Mouse (Mus musculus): ENCODE data around the gene Arl6ip4. TPM values are rescaled to one million over a fixed set of nuclear protein-coding genes. Genes with fewer than 3 reads are reported as not detected.

Arl6ip4 gene
- polyA plus RNA-seq, 1 experiment = 28.2 TPM

GRCm38 (mm10) chr5:124159453-124159852, 43.6 kb downstream of the Arl6ip4 start:
- Histone ChIP-seq H3K27ac (ENCODE audit: insufficient read depth, low read length) (no peak overlapping the region), H3K4me1 (ENCODE audit: control insufficient read depth, insufficient read depth, insufficient read length) (no peaks in the 10 kb centered on the region), H3K4me3 (ENCODE audit: extremely low read depth, insufficient read depth, insufficient read length) (no peak overlapping the region), H3K36me3 (ENCODE audit: control insufficient read depth, insufficient read depth, low read length) (no peaks in the 10 kb centered on the region), H3K27me3 (ENCODE audit: control insufficient read depth, insufficient read depth, low read length) (no peaks in the 10 kb centered on the region)
- WGBS = 90% methylated on average over 7 of the region's 7 CpGs
- DNase-seq (ENCODE audit: low read depth in 1 of 2, low spot score in 2 of 2) = no peak
- TF ChIP-seq POLR2A (IDR thresholded peaks at IDR 0.05; ENCODE audit: low read depth, low read length) = no peak
- no peak for TF ChIP-seq CTCF (IDR thresholded peaks at IDR 0.05; ENCODE audit: extremely low read depth, insufficient read depth, insufficient read length, insufficient replicate concordance)

GRCm38 (mm10) chr5:124161831-124162230, 45.9 kb downstream of the Arl6ip4 start:
- Histone ChIP-seq H3K4me1 (ENCODE audit: control insufficient read depth, insufficient read depth, insufficient read length) (peaks cover 12% of the 10 kb centered on the region; the same call in 1 of the 2 replicates), H3K4me3 (ENCODE audit: extremely low read depth, insufficient read depth, insufficient read length) (no peak overlapping the region), H3K36me3 (ENCODE audit: control insufficient read depth, insufficient read depth, low read length) (no peaks in the 10 kb centered on the region), H3K27ac (ENCODE audit: insufficient read depth, low read length) (no peak overlapping the region), H3K27me3 (ENCODE audit: control insufficient read depth, insufficient read depth, low read length) (no peaks in the 10 kb centered on the region)
- no peak for DNase-seq (ENCODE audit: low read depth in 1 of 2, low spot score in 2 of 2)
- WGBS = 88% methylated on average over 10 of the region's 10 CpGs
- TF ChIP-seq POLR2A (IDR thresholded peaks at IDR 0.05; ENCODE audit: low read depth, low read length) = no peak

GRCm38 (mm10) chr5:124162577-124162976, 46.7 kb downstream of the Arl6ip4 start:
- no peaks in the 10 kb centered on the region for H3K27me3 ChIP-seq (ENCODE audit: control insufficient read depth, insufficient read depth, low read length)
- H3K4me1 ChIP-seq (ENCODE audit: control insufficient read depth, insufficient read depth, insufficient read length) = peaks cover 12% of the 10 kb centered on the region; the same call in 1 of the 2 replicates
- 81% methylated on average over 5 of the region's 5 CpGs for WGBS
- no peak overlapping the region for H3K4me3 ChIP-seq (ENCODE audit: extremely low read depth, insufficient read depth, insufficient read length)
- no peaks in the 10 kb centered on the region for H3K36me3 ChIP-seq (ENCODE audit: control insufficient read depth, insufficient read depth, low read length)
- TF ChIP-seq POLR2A (IDR thresholded peaks at IDR 0.05; ENCODE audit: low read depth, low read length) (no peak), CTCF (IDR thresholded peaks at IDR 0.05; ENCODE audit: extremely low read depth, insufficient read depth, insufficient read length, insufficient replicate concordance) (peak; percentile 24; the same call in 1 of the 2 replicates)
- no peak overlapping the region for H3K27ac ChIP-seq (ENCODE audit: insufficient read depth, low read length)
- DNase-seq (ENCODE audit: low read depth in 1 of 2, low spot score in 2 of 2) = peak; percentile 47 to 74

GRCm38 (mm10) chr5:124163445-124163844, 47.6 kb downstream of the Arl6ip4 start:
- 89% methylated on average over 11 of the region's 11 CpGs for WGBS
- no peak overlapping the region for H3K4me3 ChIP-seq (ENCODE audit: extremely low read depth, insufficient read depth, insufficient read length)
- H3K4me1 ChIP-seq (ENCODE audit: control insufficient read depth, insufficient read depth, insufficient read length) = peaks cover 12% of the 10 kb centered on the region; the same call in 1 of the 2 replicates
- no peak for TF ChIP-seq POLR2A (IDR thresholded peaks at IDR 0.05; ENCODE audit: low read depth, low read length)
- TF ChIP-seq CTCF (IDR thresholded peaks at IDR 0.05; ENCODE audit: extremely low read depth, insufficient read depth, insufficient read length, insufficient replicate concordance) = no peak
- H3K36me3 ChIP-seq (ENCODE audit: control insufficient read depth, insufficient read depth, low read length) = no peaks in the 10 kb centered on the region
- no peak overlapping the region for H3K27ac ChIP-seq (ENCODE audit: insufficient read depth, low read length)
- H3K27me3 ChIP-seq (ENCODE audit: control insufficient read depth, insufficient read depth, low read length) = no peaks in the 10 kb centered on the region
- DNase-seq (ENCODE audit: low read depth in 1 of 2, low spot score in 2 of 2) = no peak

- no peaks in the 10 kb centered on the region for H3K36me3 ChIP-seq (ENCODE audit: control insufficient read depth, insufficient read depth, low read length)
- TF ChIP-seq CTCF (IDR thresholded peaks at IDR 0.05; ENCODE audit: extremely low read depth, insufficient read depth, insufficient read length, insufficient replicate concordance) = no peak
- no peak for TF ChIP-seq POLR2A (IDR thresholded peaks at IDR 0.05; ENCODE audit: low read depth, low read length)
- WGBS = 36% methylated on average over 15 of the region's 15 CpGs
- DNase-seq (ENCODE audit: low read depth in 1 of 2, low spot score in 2 of 2) = no peak
- no peak overlapping the region for H3K27ac ChIP-seq (ENCODE audit: insufficient read depth, low read length)
- H3K4me3 ChIP-seq (ENCODE audit: extremely low read depth, insufficient read depth, insufficient read length) = no peak overlapping the region
- peaks cover 12% of the 10 kb centered on the region; the same call in 1 of the 2 replicates for H3K4me1 ChIP-seq (ENCODE audit: control insufficient read depth, insufficient read depth, insufficient read length)
- no peaks in the 10 kb centered on the region for H3K27me3 ChIP-seq (ENCODE audit: control insufficient read depth, insufficient read depth, low read length)
Measured at GRCm38 (mm10) chr5:124165622-124166570, 50.0 kb downstream of the Arl6ip4 start.

GRCm38 (mm10) chr5:124166741-124167140, 50.9 kb downstream of the Arl6ip4 start:
- no peak for DNase-seq (ENCODE audit: low read depth in 1 of 2, low spot score in 2 of 2)
- H3K4me3 ChIP-seq (ENCODE audit: extremely low read depth, insufficient read depth, insufficient read length) = no peak overlapping the region
- H3K27ac ChIP-seq (ENCODE audit: insufficient read depth, low read length) = no peak overlapping the region
- no peaks in the 10 kb centered on the region for H3K27me3 ChIP-seq (ENCODE audit: control insufficient read depth, insufficient read depth, low read length)
- no peak for TF ChIP-seq CTCF (IDR thresholded peaks at IDR 0.05; ENCODE audit: extremely low read depth, insufficient read depth, insufficient read length, insufficient replicate concordance)
- TF ChIP-seq POLR2A (IDR thresholded peaks at IDR 0.05; ENCODE audit: low read depth, low read length) = no peak
- no peaks in the 10 kb centered on the region for H3K36me3 ChIP-seq (ENCODE audit: control insufficient read depth, insufficient read depth, low read length)
- H3K4me1 ChIP-seq (ENCODE audit: control insufficient read depth, insufficient read depth, insufficient read length) = peaks cover 12% of the 10 kb centered on the region; the same call in 1 of the 2 replicates

- no peak for TF ChIP-seq POLR2A (IDR thresholded peaks at IDR 0.05; ENCODE audit: low read depth, low read length)
- TF ChIP-seq CTCF (IDR thresholded peaks at IDR 0.05; ENCODE audit: extremely low read depth, insufficient read depth, insufficient read length, insufficient replicate concordance) = no peak
- H3K27ac ChIP-seq (ENCODE audit: insufficient read depth, low read length) = no peak overlapping the region
- peaks cover 12% of the 10 kb centered on the region; the same call in 1 of the 2 replicates for H3K4me1 ChIP-seq (ENCODE audit: control insufficient read depth, insufficient read depth, insufficient read length)
- no peaks in the 10 kb centered on the region for H3K36me3 ChIP-seq (ENCODE audit: control insufficient read depth, insufficient read depth, low read length)
- H3K27me3 ChIP-seq (ENCODE audit: control insufficient read depth, insufficient read depth, low read length) = no peaks in the 10 kb centered on the region
- no peak overlapping the region for H3K4me3 ChIP-seq (ENCODE audit: extremely low read depth, insufficient read depth, insufficient read length)
- 88% methylated on average over 10 of the region's 10 CpGs for WGBS
- no peak for DNase-seq (ENCODE audit: low read depth in 1 of 2, low spot score in 2 of 2)
Measured at GRCm38 (mm10) chr5:124167621-124168020, 51.7 kb downstream of the Arl6ip4 start.

Other genes starting within 250 kb of the Arl6ip4 start
- 0.95 and 1.3 TPM in 2 replicates for gene Hcar1, start 236.1 kb upstream of the Arl6ip4 start, polyA plus RNA-seq (2012; rRNA removed)
- 9.6 and 14.1 TPM in 2 replicates for gene Denr, start 208.9 kb upstream of the Arl6ip4 start, polyA plus RNA-seq (2012; rRNA removed)
- 0.41 and 0.50 TPM in 2 replicates for gene Gm43518, start 188.7 kb upstream of the Arl6ip4 start, polyA plus RNA-seq (2012; rRNA removed)
- gene Ccdc62, start 185.4 kb upstream of the Arl6ip4 start, polyA plus RNA-seq (2012; rRNA removed) = 1.1 and 1.3 TPM in 2 replicates
- gene Hip1r, start 142.5 kb upstream of the Arl6ip4 start, polyA plus RNA-seq (2012; rRNA removed) = 46.3 and 59.2 TPM in 2 replicates
- 58.1 and 72.8 TPM in 2 replicates for gene Vps37b, start 83.8 kb upstream of the Arl6ip4 start, polyA plus RNA-seq (2012; rRNA removed)
- gene Abcb9, start 20.3 kb upstream of the Arl6ip4 start, polyA plus RNA-seq (2012; rRNA removed) = 7.0 and 7.8 TPM in 2 replicates
- 35.5 and 52.0 TPM in 2 replicates for gene Ogfod2, start 3.8 kb upstream of the Arl6ip4 start, polyA plus RNA-seq (2012; rRNA removed)
- gene Pitpnm2, start 133.7 kb downstream of the Arl6ip4 start, polyA plus RNA-seq (2012; rRNA removed) = 65.8 and 97.5 TPM in 2 replicates
- 3.8 and 4.4 TPM in 2 replicates for gene Mphosph9, start 211.9 kb downstream of the Arl6ip4 start, polyA plus RNA-seq (2012; rRNA removed)
- 2.7 and 4.2 TPM in 2 replicates for gene 2810006K23Rik, start 212.0 kb downstream of the Arl6ip4 start, polyA plus RNA-seq (2012; rRNA removed)
- gene Cdk2ap1, start 247.0 kb downstream of the Arl6ip4 start, polyA plus RNA-seq (2012; rRNA removed) = 60.4 and 69.3 TPM in 2 replicates

Data from spleen, adult 2 months (tissue).